Mouse (Mus musculus): Measurements from ENCODE around the gene Igbp1. TPM values are rescaled to one million over a fixed set of nuclear protein-coding genes. Genes with fewer than 3 reads are reported as not detected.

The Igbp1 gene
- total RNA-seq, 2 experiments from 2014 or later: 60.7 to 66.5 TPM

Other genes with a start within 250 kb of the Igbp1 start
- not detected for gene Otud6a, start 65.3 kb upstream of the Igbp1 start, total RNA-seq (2021)
- gene Awat2, start 51.6 kb upstream of the Igbp1 start, total RNA-seq (2021): under 1 TPM; 0.29 to 0.53 TPM
- not detected for gene Dgat2l6, start 30.5 kb downstream of the Igbp1 start, total RNA-seq (2021)
- gene Awat1, start 78.0 kb downstream of the Igbp1 start, total RNA-seq (2021): not detected
- not detected for gene P2ry4, start 100.6 kb downstream of the Igbp1 start, total RNA-seq (2021)
- gene Arr3, start 111.2 kb downstream of the Igbp1 start, total RNA-seq (2021): not detected
- under 1 TPM; 0.48 to 0.96 TPM for gene Kif4, start 131.4 kb downstream of the Igbp1 start, total RNA-seq (2021)
- gene Pdzd11, start 132.3 kb downstream of the Igbp1 start, total RNA-seq (2021): 10 to 100 TPM; 40.4 to 53.1 TPM
- under 1 TPM in 1 of 2 experiments, not detected in 1; 0.16 TPM for gene Gdpd2, start 235.6 kb downstream of the Igbp1 start, total RNA-seq (2021)